Mouse (Mus musculus): Measurements from ENCODE around the gene Tcte2.

DNA sequence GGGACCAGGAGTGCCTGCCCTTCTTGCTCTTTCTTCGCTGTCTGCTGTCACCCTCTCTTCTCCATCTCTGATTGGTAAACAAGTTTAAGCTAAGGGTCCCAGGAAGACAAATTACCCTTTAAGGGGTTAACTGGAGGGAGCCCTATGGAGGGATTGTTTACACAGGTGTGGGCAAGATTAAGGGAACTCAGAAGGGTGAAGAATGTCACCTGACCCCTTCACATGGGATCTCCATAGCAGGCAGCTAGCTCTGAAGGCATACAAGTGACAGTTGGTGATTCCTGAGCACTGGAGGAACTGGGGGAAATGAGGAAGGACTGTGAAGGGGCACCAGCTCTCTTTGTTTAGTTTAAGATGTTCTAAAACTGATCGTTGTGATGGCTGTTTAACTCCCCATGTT is 19.3 kb downstream of the Tcte2 start:
- no peak for TF ChIP-seq POLR2A (IDR thresholded peaks at IDR 0.05; ENCODE audit: borderline replicate concordance, extremely low read depth, low read depth, low read length)
- no peak for TF ChIP-seq CTCF (IDR thresholded peaks at IDR 0.05; ENCODE audit: insufficient read depth, low read length)

Measured in lung, adult 2 months (tissue).